Mouse (Mus musculus) CH12.LX (cell line): ENCODE results near the gene Map3k13. TPM values are rescaled to one million over a fixed set of nuclear protein-coding genes. Genes with fewer than 3 reads are reported as not detected.
A peak's percentile ranks its signal among the peaks of the same experiment; 100 is the strongest.

ENCODE experiments used
- DNase-seq: peaks from one replicate; pipeline ENCODE4 v3.0.0-alpha.2; 2013; ENCODE audit errors: extremely low read depth
- H3K27ac ChIP-seq: 2 replicates; pipeline ENCODE4 v1.5.1; 2012; ENCODE audit warnings: low read depth, mild to moderate bottlenecking, control low read depth, moderate library complexity; ENCODE audit not compliant: insufficient read depth
- H3K27me3 ChIP-seq: replicated peaks from 2 replicates; pipeline ENCODE3; 2012; ENCODE audit warnings: inconsistent platforms
- H3K36me3 ChIP-seq, 2 experiments: replicated peaks in 1 of 2; 2 replicates each; pipeline versions ENCODE3 to v1.6.1; 2012; ENCODE audit warnings: inconsistent platforms in 1 of 2, low read length in 1 of 2, mild to moderate bottlenecking in 1 of 2, mixed read lengths in 1 of 2, moderate library complexity in 1 of 2; ENCODE audit not compliant: control insufficient read depth in 1 of 2, insufficient read depth in 1 of 2
- H3K4me1 ChIP-seq, 2 experiments: 2 replicates each; pipeline ENCODE4 v1.6.1; 2012; ENCODE audit warnings: inconsistent platforms in 1 of 2, moderate library complexity in 1 of 2; ENCODE audit not compliant: insufficient read depth in 2 of 2, control insufficient read depth in 1 of 2
- H3K4me2 ChIP-seq: 2 replicates; pipeline ENCODE4 v1.6.1; 2012; ENCODE audit warnings: low read depth, mild to moderate bottlenecking, control low read depth; ENCODE audit not compliant: poor library complexity, insufficient read depth, severe bottlenecking
- H3K4me3 ChIP-seq, 3 experiments: fragments of 150-350 bp in 1 of 3; sonication (generic) in 1 of 3; replicated peaks in 1 of 3; 2 replicates each; pipeline versions ENCODE3 to v1.5.1; 2011 to 2012; ENCODE audit warnings: low read depth in 2 of 3, low read length in 2 of 3, mild to moderate bottlenecking in 2 of 3, moderate library complexity in 2 of 3, control low read depth in 1 of 3, improper control_type of control experiment in 1 of 3, inconsistent platforms in 1 of 3, mixed read lengths in 1 of 3; ENCODE audit not compliant: poor library complexity in 1 of 3
- H3K79me2 ChIP-seq: replicated peaks from 2 replicates; pipeline ENCODE4 v1.6.1; 2012; ENCODE audit warnings: mild to moderate bottlenecking, moderate library complexity; ENCODE audit not compliant: control insufficient read depth, poor library complexity, insufficient read depth, severe bottlenecking; ENCODE audit errors: extremely low read depth
- H3K9ac ChIP-seq: 2 replicates; pipeline ENCODE4 v1.6.1; 2012; ENCODE audit warnings: low read depth, mild to moderate bottlenecking, control low read depth, moderate library complexity; ENCODE audit not compliant: insufficient read depth
- H3K9me3 ChIP-seq: replicated peaks from 2 replicates; pipeline ENCODE3; 2012; ENCODE audit warnings: low read length, inconsistent platforms, mixed read lengths
- CHD1 ChIP-seq: IDR thresholded peaks from 2 replicates; pipeline ENCODE4 v1.6.1; 2012; ENCODE audit warnings: low read depth, low read length, improper control_type of control experiment, inconsistent platforms
- CHD2 ChIP-seq: IDR thresholded peaks from 2 replicates; pipeline ENCODE4 v1.6.1; 2011; ENCODE audit warnings: low read length, improper control_type of control experiment
- CTCF ChIP-seq, 2 experiments: IDR thresholded peaks in 1 of 2; conservative IDR thresholded peaks in 1 of 2; 2 replicates each; pipeline ENCODE4 v1.5.1; 2011 to 2012; ENCODE audit warnings: low read depth in 2 of 2, low read length in 2 of 2, improper control_type of control experiment in 1 of 2, inconsistent platforms in 1 of 2, mild to moderate bottlenecking in 1 of 2, moderate library complexity in 1 of 2
- E2F4 ChIP-seq: IDR thresholded peaks from 2 replicates; pipeline ENCODE4 v1.6.1; 2011; ENCODE audit warnings: low read depth, low read length, improper control_type of control experiment; ENCODE audit not compliant: insufficient replicate concordance
- GABPA ChIP-seq: IDR thresholded peaks from 2 replicates; pipeline ENCODE4 v1.6.1; 2012; ENCODE audit warnings: low read depth, low read length, improper control_type of control experiment, inconsistent platforms; ENCODE audit not compliant: insufficient replicate concordance
- JUND ChIP-seq: conservative IDR thresholded peaks from 2 replicates; pipeline ENCODE4 v1.6.1; 2011; ENCODE audit warnings: low read depth, low read length, improper control_type of control experiment
- MAFK ChIP-seq: IDR thresholded peaks from 2 replicates; pipeline ENCODE4 v1.6.1; 2011; ENCODE audit warnings: low read length, improper control_type of control experiment; ENCODE audit not compliant: insufficient replicate concordance
- MEF2A ChIP-seq: IDR thresholded peaks from 2 replicates; pipeline ENCODE4 v1.6.1; 2014; ENCODE audit warnings: low read depth, mild to moderate bottlenecking, inconsistent platforms, low read length, improper control_type of control experiment, borderline replicate concordance
- POLR2A ChIP-seq: IDR thresholded peaks from 2 replicates; pipeline ENCODE4 v1.6.1; 2011; ENCODE audit warnings: low read depth, mild to moderate bottlenecking, improper control_type of control experiment, low read length
- POLR2AphosphoS2 ChIP-seq: IDR thresholded peaks from 2 replicates; pipeline ENCODE4 v1.6.1; 2011; ENCODE audit warnings: low read depth, low read length, improper control_type of control experiment
- RAD21 ChIP-seq: IDR thresholded peaks from 2 replicates; pipeline ENCODE4 v1.6.1; 2011; ENCODE audit warnings: low read depth, mild to moderate bottlenecking, low read length, improper control_type of control experiment, moderate library complexity
- RCOR1 ChIP-seq: conservative IDR thresholded peaks from 2 replicates; pipeline ENCODE4 v1.6.1; 2012; ENCODE audit warnings: low read depth, mild to moderate bottlenecking, inconsistent platforms, low read length, improper control_type of control experiment
- SIN3A ChIP-seq: IDR thresholded peaks from 2 replicates; pipeline ENCODE4 v1.6.1; 2012; ENCODE audit warnings: low read length, improper control_type of control experiment, inconsistent platforms
- SMC3 ChIP-seq: IDR thresholded peaks from 2 replicates; pipeline ENCODE4 v1.6.1; 2011; ENCODE audit warnings: low read depth, low read length, improper control_type of control experiment
- TBP ChIP-seq: conservative IDR thresholded peaks from 2 replicates; pipeline ENCODE4 v1.6.1; 2011; ENCODE audit warnings: low read depth, low read length, improper control_type of control experiment
- UBTF ChIP-seq: IDR thresholded peaks from 2 replicates; pipeline ENCODE4 v1.6.1; 2012; ENCODE audit warnings: low read depth, mild to moderate bottlenecking, inconsistent platforms, low read length, improper control_type of control experiment, moderate library complexity
- USF1 ChIP-seq: IDR thresholded peaks from 2 replicates; pipeline ENCODE4 v1.6.1; 2014; ENCODE audit warnings: low read depth, mild to moderate bottlenecking, inconsistent platforms, low read length, improper control_type of control experiment
- USF2 ChIP-seq: conservative IDR thresholded peaks from 2 replicates; pipeline ENCODE4 v1.6.1; 2011; ENCODE audit warnings: low read depth, low read length, improper control_type of control experiment
- ZC3H11A ChIP-seq: IDR thresholded peaks from 2 replicates; pipeline ENCODE4 v1.6.1; 2012; ENCODE audit warnings: low read depth, mild to moderate bottlenecking, inconsistent platforms, low read length, improper control_type of control experiment
- ZKSCAN1 ChIP-seq: IDR thresholded peaks from 2 replicates; pipeline ENCODE4 v1.6.1; 2012; ENCODE audit warnings: low read depth, inconsistent platforms, low read length, improper control_type of control experiment, borderline replicate concordance
- ZMIZ1 ChIP-seq: IDR thresholded peaks from 2 replicates; pipeline ENCODE4 v1.6.1; 2012; ENCODE audit warnings: low read depth, mild to moderate bottlenecking, inconsistent platforms, low read length, improper control_type of control experiment
- dilution Hi-C: fragments of 300-500 bp; cut with MboI; formaldehyde crosslinking; loops from 2 replicates; pipeline ENCODE4 v1.14.3; 2020; ENCODE audit warnings: low sequenced_read_pairs; ENCODE audit not compliant: extremely low pct_unique_long_range_greater_than_20kb, extremely low pct_ligation_motif_present
- in situ Hi-C: fragments of 300-500 bp; cut with MboI; formaldehyde crosslinking; loops from 3 replicates; pipeline ENCODE4 v1.14.3; 2019; ENCODE audit warnings: low sequenced_read_pairs, low pct_ligation_motif_present, low pct_unique_long_range_greater_than_20kb, mixed read lengths
- polyA plus RNA-seq: library from polyadenylated mRNA; unstranded; fragments of >175 nt; gene quantifications from 2 replicates; pipeline ENCODE4 v1.2.1, GENCODE M21; 2012; ENCODE audit warnings: low read depth; ENCODE audit not compliant: insufficient read length
- total RNA-seq, 2 experiments: library from RNA; depleted of rRNA; stranded (reverse); fragments of 300-350 nt in 1 of 2; fragments of >200 nt in 1 of 2; gene quantifications; 2 replicates each; pipeline ENCODE4 v1.2.3; 2012 to 2014

Map3k13 gene
- total and polyA plus RNA-seq, 3 experiments: 0.32 to 1.3 (median 0.89) TPM

GRCm38 (mm10) chr16:21758447-21758846 lies 35.7 kb upstream of the Map3k13 start:
- in situ Hi-C loops: no loop called here
- dilution Hi-C loops: no loop called here
- DNase-seq: no peak
- Histone ChIP-seq H3K9ac (no peak overlapping the region), H3K27ac (no peak overlapping the region), H3K9me3 (no peaks in the 10 kb centered on the region), H3K27me3 (no peaks in the 10 kb centered on the region), H3K4me3 (no peak overlapping the region), H3K4me2 (no peak overlapping the region), H3K36me3 (no peaks in the 10 kb centered on the region), H3K4me1 (peaks cover 3 to 4% of the 10 kb centered on the region in 2 experiments; a peak in 3 of 4 replicates), H3K79me2 (no peaks in the 10 kb centered on the region)
- TF ChIP-seq CHD2: no peak
- TF ChIP-seq CTCF (conservative IDR thresholded peaks at IDR 0.05 in 1 of 2, IDR thresholded peaks at IDR 0.05 in 1 of 2; ENCODE audit: low read depth in 2 of 2, low read length in 2 of 2): no peak
- no peak for TF ChIP-seq UBTF
- TF ChIP-seq POLR2AphosphoS2: no peak
- TF ChIP-seq RCOR1: no peak
- no peak for TF ChIP-seq SIN3A
- no peak for TF ChIP-seq MEF2A
- TF ChIP-seq ZKSCAN1: no peak
- TF ChIP-seq E2F4: no peak
- TF ChIP-seq USF2: no peak
- no peak for TF ChIP-seq USF1
- no peak for TF ChIP-seq CHD1
- no peak for TF ChIP-seq ZMIZ1
- no peak for TF ChIP-seq GABPA
- no peak for TF ChIP-seq TBP
- TF ChIP-seq POLR2A: no peak
- TF ChIP-seq JUND: no peak

- no peak overlapping the region for H3K4me2 ChIP-seq
- H3K4me1 ChIP-seq: no peaks in the 10 kb centered on the region
- no peaks in the 10 kb centered on the region for H3K36me3 ChIP-seq
- no peak for DNase-seq
- no peaks in the 10 kb centered on the region for H3K79me2 ChIP-seq
- no peaks in the 10 kb centered on the region for H3K27me3 ChIP-seq
- H3K9me3 ChIP-seq: no peaks in the 10 kb centered on the region
- H3K27ac ChIP-seq: no peak overlapping the region
- dilution Hi-C loops: no loop called here
- in situ Hi-C loops: no loop called here
- peak; percentile 82 for TF ChIP-seq RAD21
- TF ChIP-seq SMC3: peak; percentile 70
- TF ChIP-seq MAFK: peak; percentile 20; the same call in 1 of the 2 replicates
- peak; percentile 55; the same call in 1 of the 2 replicates for TF ChIP-seq ZC3H11A
- TF ChIP-seq CTCF (conservative IDR thresholded peaks at IDR 0.05 in 1 of 2, IDR thresholded peaks at IDR 0.05 in 1 of 2; ENCODE audit: low read depth in 2 of 2, low read length in 2 of 2): peak; percentile 22 to 74; a peak in 2 of 4 replicates
- TF ChIP-seq UBTF: no peak
- no peak for TF ChIP-seq ZMIZ1
- no peak overlapping the region for H3K9ac ChIP-seq
- H3K4me3 ChIP-seq: no peak overlapping the region
Observed at GRCm38 (mm10) chr16:21768255-21768654, 25.9 kb upstream of the Map3k13 start.
